Mouse (Mus musculus): ENCODE measurements around the gene Mamdc4. TPM values are rescaled to one million over a fixed set of nuclear protein-coding genes. Genes with fewer than 3 reads are reported as not detected.

Mamdc4 gene
- polyA plus RNA-seq, 1 experiment from 2014 or later, result 1.0 TPM

DNA sequence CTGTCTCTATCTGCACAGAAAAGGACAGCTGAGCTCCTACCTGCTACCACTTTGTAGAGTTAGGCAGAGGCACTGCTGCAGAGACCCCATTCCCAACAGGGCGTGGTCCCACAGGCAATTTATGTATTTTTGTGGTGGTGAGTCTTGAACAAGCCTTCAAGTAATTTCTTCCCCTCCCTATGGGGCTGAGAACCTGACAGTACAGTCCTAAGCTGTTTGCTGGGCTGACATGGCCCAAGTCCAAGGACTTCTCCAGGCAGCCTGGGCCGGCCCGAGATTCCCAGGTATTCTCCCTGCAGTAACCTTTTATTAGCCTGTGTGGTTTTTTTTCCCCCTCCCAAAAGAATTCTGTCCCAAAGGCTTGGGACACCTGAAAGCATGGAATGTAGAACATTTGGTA lies 9.5 kb upstream of the Mamdc4 start:
- no peak overlapping the region for H3K4me2 ChIP-seq (ENCODE audit: low read length)
- H3K4me3 ChIP-seq (replicated peaks; ENCODE audit: low read length), result no peak overlapping the region
- H3K27me3 ChIP-seq (replicated peaks; ENCODE audit: control insufficient read depth, insufficient read depth, low read length), result peaks cover 20% of the 10 kb centered on the region
- H3K36me3 ChIP-seq (ENCODE audit: control insufficient read depth, insufficient read depth), result peaks cover 7% of the 10 kb centered on the region; the same call in 1 of the 2 replicates
- ATAC-seq, result no peak
- no peak overlapping the region for H3K9ac ChIP-seq (replicated peaks; ENCODE audit: low read depth, low read length)
- 97% methylated on average over 3 of the region's 3 CpGs for WGBS
- H3K9me3 ChIP-seq (ENCODE audit: control insufficient read depth, low read length), result no peaks in the 10 kb centered on the region
- H3K27ac ChIP-seq (ENCODE audit: low read length), result no peak overlapping the region
- peaks cover 30% of the 10 kb centered on the region for H3K4me1 ChIP-seq (replicated peaks; ENCODE audit: control insufficient read depth, insufficient read depth, low read length)

GRCm38 (mm10) chr2:25583571-25583970 lies 8.9 kb upstream of the Mamdc4 start:
- Histone ChIP-seq H3K4me2 (ENCODE audit: low read length) (no peak overlapping the region), H3K9ac (replicated peaks; ENCODE audit: low read depth, low read length) (no peak overlapping the region), H3K36me3 (ENCODE audit: control insufficient read depth, insufficient read depth) (peaks cover 7% of the 10 kb centered on the region; the same call in 1 of the 2 replicates), H3K9me3 (ENCODE audit: control insufficient read depth, low read length) (no peaks in the 10 kb centered on the region), H3K4me3 (replicated peaks; ENCODE audit: low read length) (no peak overlapping the region), H3K27ac (ENCODE audit: low read length) (no peak overlapping the region), H3K4me1 (replicated peaks; ENCODE audit: control insufficient read depth, insufficient read depth, low read length) (peaks cover 31% of the 10 kb centered on the region), H3K27me3 (replicated peaks; ENCODE audit: control insufficient read depth, insufficient read depth, low read length) (peaks cover 26% of the 10 kb centered on the region)
- ATAC-seq, result no peak
- 71% methylated on average over 4 of the region's 4 CpGs for WGBS

GRCm38 (mm10) chr2:25583120-25583481 lies 8.5 kb upstream of the Mamdc4 start:
- no peak overlapping the region for H3K9ac ChIP-seq (replicated peaks; ENCODE audit: low read depth, low read length)
- peaks cover 31% of the 10 kb centered on the region for H3K27me3 ChIP-seq (replicated peaks; ENCODE audit: control insufficient read depth, insufficient read depth, low read length)
- no peak for ATAC-seq
- peaks cover 36% of the 10 kb centered on the region for H3K4me1 ChIP-seq (replicated peaks; ENCODE audit: control insufficient read depth, insufficient read depth, low read length)
- H3K27ac ChIP-seq (ENCODE audit: low read length), result no peak overlapping the region
- peaks cover 7% of the 10 kb centered on the region; the same call in 1 of the 2 replicates for H3K36me3 ChIP-seq (ENCODE audit: control insufficient read depth, insufficient read depth)
- H3K4me3 ChIP-seq (replicated peaks; ENCODE audit: low read length), result no peak overlapping the region
- WGBS, result 81% methylated on average over 6 of the region's 6 CpGs
- no peaks in the 10 kb centered on the region for H3K9me3 ChIP-seq (ENCODE audit: control insufficient read depth, low read length)
- H3K4me2 ChIP-seq (ENCODE audit: low read length), result no peak overlapping the region

DNA sequence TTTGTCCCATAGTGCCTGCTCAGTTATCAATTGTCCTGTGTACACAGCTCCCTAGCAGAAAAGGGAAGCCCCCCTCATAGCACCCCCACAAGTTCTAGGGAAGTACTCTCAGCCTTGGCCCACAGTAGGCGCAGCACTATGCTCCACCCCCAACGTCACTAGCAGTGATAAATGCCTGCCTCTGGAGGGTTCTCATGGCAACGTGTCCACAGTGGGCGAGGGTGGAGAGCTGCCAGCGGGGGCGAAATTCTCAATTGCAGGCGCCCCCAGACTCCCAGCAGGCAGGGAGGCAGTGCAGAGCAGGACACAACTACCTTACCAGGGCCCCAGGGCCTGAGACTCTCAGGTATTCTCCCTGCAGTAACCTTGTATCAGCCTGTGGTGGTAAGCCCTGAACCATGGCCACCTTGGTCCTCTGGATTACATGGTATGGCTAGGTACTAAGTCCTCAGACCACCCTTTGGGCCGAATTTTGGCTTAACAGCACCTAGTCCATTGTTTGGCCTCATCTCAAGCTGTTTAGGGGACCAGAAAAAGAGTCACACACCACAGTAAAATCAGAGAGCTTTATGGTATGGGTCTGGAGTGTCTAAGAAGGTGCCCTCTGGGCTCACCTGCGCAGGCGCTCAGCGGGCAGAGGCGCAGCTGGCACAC lies 7.9 kb upstream of the Mamdc4 start:
- no peak overlapping the region for H3K9ac ChIP-seq (replicated peaks; ENCODE audit: low read depth, low read length)
- H3K4me3 ChIP-seq (replicated peaks; ENCODE audit: low read length), result no peak overlapping the region
- H3K27me3 ChIP-seq (replicated peaks; ENCODE audit: control insufficient read depth, insufficient read depth, low read length), result peaks cover 36% of the 10 kb centered on the region
- no peak overlapping the region for H3K27ac ChIP-seq (ENCODE audit: low read length)
- H3K9me3 ChIP-seq (ENCODE audit: control insufficient read depth, low read length), result no peaks in the 10 kb centered on the region
- no peak overlapping the region for H3K4me2 ChIP-seq (ENCODE audit: low read length)
- 47% methylated on average over 12 of the region's 12 CpGs for WGBS
- peaks cover 41% of the 10 kb centered on the region for H3K4me1 ChIP-seq (replicated peaks; ENCODE audit: control insufficient read depth, insufficient read depth, low read length)
- peak; percentile 32; the same call in 1 of the 2 replicates for ATAC-seq
- H3K36me3 ChIP-seq (ENCODE audit: control insufficient read depth, insufficient read depth), result peaks cover 7% of the 10 kb centered on the region; the same call in 1 of the 2 replicates

GRCm38 (mm10) chr2:25581901-25582301 lies 7.3 kb upstream of the Mamdc4 start:
- no peak overlapping the region for H3K27ac ChIP-seq (ENCODE audit: low read length)
- peaks cover 43% of the 10 kb centered on the region for H3K27me3 ChIP-seq (replicated peaks; ENCODE audit: control insufficient read depth, insufficient read depth, low read length)
- 38% methylated on average over 6 of the region's 6 CpGs for WGBS
- H3K9ac ChIP-seq (replicated peaks; ENCODE audit: low read depth, low read length), result no peak overlapping the region; the same call in 1 of the 2 replicates
- peaks cover 46% of the 10 kb centered on the region for H3K4me1 ChIP-seq (replicated peaks; ENCODE audit: control insufficient read depth, insufficient read depth, low read length)
- no peaks in the 10 kb centered on the region for H3K9me3 ChIP-seq (ENCODE audit: control insufficient read depth, low read length)
- no peak overlapping the region for H3K4me3 ChIP-seq (replicated peaks; ENCODE audit: low read length)
- peak; percentile 8; the same call in 1 of the 2 replicates for ATAC-seq
- peak overlapping the region; percentile 76; the same call in 1 of the 2 replicates for H3K4me2 ChIP-seq (ENCODE audit: low read length)
- H3K36me3 ChIP-seq (ENCODE audit: control insufficient read depth, insufficient read depth), result peaks cover 7% of the 10 kb centered on the region; the same call in 1 of the 2 replicates

- Histone ChIP-seq H3K4me3 (replicated peaks; ENCODE audit: low read length) (peak within 1 kb of the TSS; percentile 58), H3K27ac (ENCODE audit: low read length) (no peak within 1 kb of the TSS), H3K27me3 (replicated peaks; ENCODE audit: control insufficient read depth, insufficient read depth, low read length) (peaks cover 48% of the 10 kb centered on the region), H3K4me2 (ENCODE audit: low read length) (peak within 1 kb of the TSS; percentile 76), H3K36me3 (ENCODE audit: control insufficient read depth, insufficient read depth) (peaks cover 7% of the 10 kb centered on the region; the same call in 1 of the 2 replicates), H3K4me1 (replicated peaks; ENCODE audit: control insufficient read depth, insufficient read depth, low read length) (peaks cover 46% of the 10 kb centered on the region), H3K9ac (replicated peaks; ENCODE audit: low read depth, low read length) (peak within 1 kb of the TSS; percentile 71), H3K9me3 (ENCODE audit: control insufficient read depth, low read length) (no peaks in the 10 kb centered on the region)
- ATAC-seq, result peak; percentile 80
- 6% methylated on average over 19 of the region's 19 CpGs for WGBS
Measured at GRCm38 (mm10) chr2:25581294-25581864, 6.7 kb upstream of the Mamdc4 start, which contains the start of gene Ajm1. Gene Ajm1, minus strand, starts transcription at chr2:25581757.

DNA sequence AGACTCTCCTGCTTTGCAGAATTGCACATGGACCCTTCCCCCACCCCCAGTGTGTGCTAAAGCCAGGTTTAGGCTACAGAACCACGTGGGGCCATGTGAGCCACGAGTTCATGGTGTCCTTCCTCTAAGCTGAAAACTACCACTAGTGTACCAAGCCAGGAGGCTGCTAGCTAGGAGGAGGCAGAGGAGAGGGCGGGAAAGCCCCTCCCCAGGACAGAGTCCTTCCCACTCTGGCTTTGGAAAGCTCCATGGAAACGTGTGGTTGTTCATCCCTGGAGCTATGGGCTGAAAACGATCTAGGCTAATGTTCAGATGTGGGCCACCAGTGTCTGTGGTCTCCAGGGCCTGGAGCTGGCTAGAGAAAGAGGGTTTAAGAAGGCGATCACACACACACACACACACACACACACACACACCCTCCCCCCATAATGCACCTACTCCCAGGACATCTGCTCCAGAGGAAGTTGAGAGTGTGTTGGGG lies 6.0 kb upstream of the Mamdc4 start:
- peaks cover 54% of the 10 kb centered on the region for H3K27me3 ChIP-seq (replicated peaks; ENCODE audit: control insufficient read depth, insufficient read depth, low read length)

GRCm38 (mm10) chr2:25579737-25580460 lies 5.3 kb upstream of the Mamdc4 start:
- H3K9me3 ChIP-seq (ENCODE audit: control insufficient read depth, low read length), result no peaks in the 10 kb centered on the region
- no peak overlapping the region; the same call in 1 of the 2 replicates for H3K4me2 ChIP-seq (ENCODE audit: low read length)
- no peak overlapping the region for H3K27ac ChIP-seq (ENCODE audit: low read length)
- peaks cover 54% of the 10 kb centered on the region for H3K27me3 ChIP-seq (replicated peaks; ENCODE audit: control insufficient read depth, insufficient read depth, low read length)
- no peak for ATAC-seq
- no peak overlapping the region for H3K9ac ChIP-seq (replicated peaks; ENCODE audit: low read depth, low read length)
- peaks cover 55% of the 10 kb centered on the region for H3K4me1 ChIP-seq (replicated peaks; ENCODE audit: control insufficient read depth, insufficient read depth, low read length)
- WGBS, result 6% methylated on average over 27 of the region's 27 CpGs
- 0 out of 2 replicates have a peak, but pooled peaks cover 3% of the 10 kb centered on the region for H3K36me3 ChIP-seq (ENCODE audit: control insufficient read depth, insufficient read depth)
- H3K4me3 ChIP-seq (replicated peaks; ENCODE audit: low read length), result peak overlapping the region; percentile 17; the same call in 1 of the 2 replicates

More for the DNA sequence above, 6.0 kb upstream of the Mamdc4 start:
- Histone ChIP-seq H3K36me3 (ENCODE audit: control insufficient read depth, insufficient read depth) (0 out of 2 replicates have a peak, but pooled peaks cover 3% of the 10 kb centered on the region), H3K4me3 (replicated peaks; ENCODE audit: low read length) (peak overlapping the region; percentile 58), H3K4me1 (replicated peaks; ENCODE audit: control insufficient read depth, insufficient read depth, low read length) (peaks cover 50% of the 10 kb centered on the region), H3K27ac (ENCODE audit: low read length) (no peak overlapping the region), H3K9me3 (ENCODE audit: control insufficient read depth, low read length) (no peaks in the 10 kb centered on the region), H3K9ac (replicated peaks; ENCODE audit: low read depth, low read length) (peak overlapping the region; percentile 71), H3K4me2 (ENCODE audit: low read length) (peak overlapping the region; percentile 76)
- 42% methylated on average over 6 of the region's 6 CpGs for WGBS
- 0 out of 2 replicates have a peak, but pooled peaks have one; percentile 0 for ATAC-seq
